Mouse (Mus musculus) liver, adult (tissue): ENCODE measurements around the gene Cyp4a31.
"Not testable (repeated sequence)": the region's sequence is repeated elsewhere in the genome, so short reads cannot be mapped to it uniquely, and the experiment has no call there.

Experiments
- GATA4 ChIP-seq: IDR thresholded peaks from 2 replicates; pipeline ENCODE4 v1.6.1; 2014; ENCODE audit warnings: mild to moderate bottlenecking, low read length; ENCODE audit not compliant: insufficient replicate concordance

The Cyp4a31 gene

DNA sequence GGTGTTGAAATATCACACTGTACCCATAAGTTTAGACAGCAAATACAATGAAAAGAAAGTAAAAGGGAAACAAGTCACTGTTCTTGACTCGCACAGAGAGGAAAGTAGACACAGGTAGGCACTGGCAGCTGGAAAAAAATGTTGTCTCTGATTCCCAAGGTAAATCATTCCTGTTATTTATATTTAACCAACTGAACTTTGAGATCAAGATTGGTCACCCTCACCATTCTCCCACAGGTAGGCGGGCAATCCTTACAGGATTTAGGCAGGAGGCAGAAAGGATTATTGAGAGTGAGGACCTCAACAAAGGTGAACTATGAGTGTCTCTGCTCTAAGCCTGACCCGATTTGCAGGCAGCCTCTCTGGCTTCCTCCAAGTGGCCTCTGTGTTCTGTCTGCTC lies at the start of gene Cyp4a31:
Gene Cyp4a31 (plus strand): TSS at position 249 of the 400 bp plus-strand sequence.
- TF ChIP-seq GATA4, result no peak

- peak; percentile 97 for TF ChIP-seq GATA4
Observed at GRCm38 (mm10) chr4:115513964-115514363, 49.5 kb upstream of the Cyp4a31 start.

- not testable (repeated sequence) for TF ChIP-seq GATA4
Observed at GRCm38 (mm10) chr4:115518000-115518399, 45.4 kb upstream of the Cyp4a31 start, which contains the start of gene Cyp4a10. Gene Cyp4a10 (plus strand): TSS chr4:115518264.

DNA sequence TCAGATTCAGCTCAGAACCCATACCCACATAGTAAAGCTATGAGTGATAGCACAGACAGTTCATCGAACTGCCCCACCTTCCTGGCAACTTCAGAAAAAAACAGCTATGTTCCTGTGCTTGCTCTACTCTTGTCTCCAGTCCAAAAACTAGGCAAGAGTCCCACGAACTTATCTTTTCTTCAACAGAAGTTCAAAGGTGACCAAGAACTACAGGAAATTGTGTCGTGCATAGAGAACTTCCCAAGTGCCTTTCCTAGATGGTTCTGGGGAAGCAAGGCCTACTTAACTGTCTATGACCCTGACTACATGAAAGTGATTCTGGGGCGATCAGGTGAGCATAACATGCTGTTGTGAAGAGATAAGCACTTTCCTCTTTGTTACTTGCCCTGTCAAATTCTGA lies 44.0 kb upstream of the Cyp4a31 start:
- TF ChIP-seq GATA4, result peak; percentile 63; the same call in 1 of the 2 replicates

- TF ChIP-seq GATA4, result no peak
Observed at GRCm38 (mm10) chr4:115521766-115522165, 41.7 kb upstream of the Cyp4a31 start.

- no peak for TF ChIP-seq GATA4
Observed at GRCm38 (mm10) chr4:115545101-115545500, 18.3 kb upstream of the Cyp4a31 start.

DNA sequence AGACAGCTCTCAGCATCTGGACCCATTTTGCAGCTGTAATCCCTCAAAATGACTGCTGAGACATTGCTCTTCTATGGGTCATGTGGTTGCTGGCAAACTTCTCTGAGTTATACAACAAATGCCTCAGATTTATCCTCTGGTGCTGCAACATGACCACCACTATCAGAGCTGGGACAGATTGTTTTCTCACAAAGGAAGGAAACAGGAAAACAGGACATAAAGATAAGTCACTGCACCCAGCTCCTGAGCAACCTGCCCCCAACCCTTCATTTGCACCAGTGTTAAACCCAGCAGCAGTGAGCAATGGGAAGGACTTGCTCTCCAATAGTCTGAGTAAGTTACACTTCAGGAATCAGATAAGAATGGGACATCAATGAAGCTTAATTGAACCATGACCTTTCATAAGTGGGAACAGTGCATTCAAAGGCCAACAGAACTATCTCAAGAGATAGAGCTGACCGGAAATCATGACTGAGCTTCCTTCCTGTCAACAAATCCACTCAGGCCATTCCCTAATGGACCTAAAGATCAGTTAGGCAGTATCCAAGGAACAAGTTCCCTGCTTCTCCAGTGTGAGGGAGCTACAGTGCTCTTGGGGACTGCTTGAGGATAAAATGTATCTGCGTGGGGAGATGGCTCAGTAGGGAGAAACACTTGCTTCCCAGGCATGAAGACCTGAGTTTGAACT lies 17.2 kb upstream of the Cyp4a31 start:
- peak; percentile 90 for TF ChIP-seq GATA4

- TF ChIP-seq GATA4, result no peak
Observed at GRCm38 (mm10) chr4:115552726-115553125, 10.7 kb upstream of the Cyp4a31 start.

GRCm38 (mm10) chr4:115555513-115555912 lies 7.9 kb upstream of the Cyp4a31 start:
- peak; percentile 87; the same call in 1 of the 2 replicates for TF ChIP-seq GATA4

GRCm38 (mm10) chr4:115557861-115558561 lies 5.4 kb upstream of the Cyp4a31 start:
- TF ChIP-seq GATA4, result no peak

DNA sequence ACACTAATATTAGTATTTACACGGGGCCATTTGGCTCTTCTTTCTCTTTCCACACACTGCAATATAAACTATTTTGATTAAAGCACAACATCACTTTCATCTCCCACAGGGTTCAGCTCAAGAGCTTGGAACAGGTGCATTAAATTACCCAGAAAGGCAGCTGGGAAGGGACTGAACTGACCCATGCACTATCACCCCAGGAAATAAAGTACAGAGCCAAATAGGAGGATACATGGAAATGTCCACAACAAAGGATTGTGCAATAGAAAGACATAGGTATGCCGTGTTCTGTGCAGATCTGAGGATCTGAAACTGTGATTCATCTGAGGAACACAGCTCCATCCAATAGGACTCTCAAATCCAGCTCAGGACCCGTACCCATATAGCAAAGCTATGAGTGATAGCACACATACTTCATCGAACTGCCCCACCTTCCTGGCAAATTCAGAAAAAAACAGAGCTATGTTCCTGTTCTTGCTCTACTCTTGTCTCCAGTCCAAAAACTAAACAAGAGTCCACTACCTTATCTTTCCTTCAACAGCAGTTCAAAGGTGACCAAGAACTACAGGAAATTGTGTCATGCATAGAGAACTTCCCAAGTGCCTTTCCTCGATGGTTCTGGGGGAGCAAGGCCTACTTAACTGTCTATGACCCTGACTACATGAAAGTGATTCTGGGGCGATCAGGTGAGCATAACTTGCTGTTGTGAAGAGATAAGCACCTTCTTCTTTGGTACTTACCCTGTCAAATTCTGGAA lies 1.2 kb downstream of the Cyp4a31 start:
- TF ChIP-seq GATA4, result 0 out of 2 replicates have a peak, but pooled peaks have one; percentile 32

DNA sequence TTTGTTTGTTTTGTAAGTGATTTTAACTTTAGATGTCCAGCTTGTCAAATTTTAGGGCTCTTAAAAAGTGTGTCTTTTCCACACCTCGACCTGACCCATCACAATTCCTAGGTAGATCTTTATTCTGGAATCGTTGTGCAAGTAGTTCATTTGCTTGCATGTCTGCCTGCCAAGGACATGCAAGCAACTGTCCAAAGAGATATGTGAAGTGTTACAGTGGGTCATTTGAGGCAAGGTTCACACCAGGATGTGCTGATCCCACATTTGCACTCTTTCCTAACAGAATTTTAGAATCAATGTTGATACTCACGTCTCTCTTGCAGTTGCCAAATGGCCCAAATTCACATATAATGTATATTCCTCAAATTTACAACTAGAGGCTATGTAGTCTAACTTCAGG lies 11.8 kb downstream of the Cyp4a31 start:
- TF ChIP-seq GATA4, result peak; percentile 64; the same call in 1 of the 2 replicates

- TF ChIP-seq GATA4, result no peak
Observed at GRCm38 (mm10) chr4:115575776-115576175, 12.3 kb downstream of the Cyp4a31 start.

DNA sequence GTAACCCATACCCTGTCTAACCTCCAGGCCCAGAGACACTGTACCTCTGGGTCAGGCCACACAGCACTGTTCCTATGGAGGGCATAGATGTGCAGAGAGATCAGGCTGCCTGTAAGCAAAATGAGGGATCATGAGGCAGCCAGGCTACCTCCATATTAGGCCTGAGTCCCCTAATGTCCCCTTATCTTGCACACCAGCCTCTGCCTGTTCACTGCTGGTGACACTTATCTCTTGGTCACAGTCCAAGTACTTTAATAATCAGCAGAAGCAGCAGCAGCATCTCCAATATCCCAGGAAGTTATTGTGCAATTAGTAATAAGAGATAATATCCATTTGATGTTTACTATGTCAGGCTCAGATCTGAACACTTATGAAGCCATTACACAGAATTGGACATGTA lies 19.6 kb downstream of the Cyp4a31 start:
- TF ChIP-seq GATA4, result peak; percentile 67; the same call in 1 of the 2 replicates

DNA sequence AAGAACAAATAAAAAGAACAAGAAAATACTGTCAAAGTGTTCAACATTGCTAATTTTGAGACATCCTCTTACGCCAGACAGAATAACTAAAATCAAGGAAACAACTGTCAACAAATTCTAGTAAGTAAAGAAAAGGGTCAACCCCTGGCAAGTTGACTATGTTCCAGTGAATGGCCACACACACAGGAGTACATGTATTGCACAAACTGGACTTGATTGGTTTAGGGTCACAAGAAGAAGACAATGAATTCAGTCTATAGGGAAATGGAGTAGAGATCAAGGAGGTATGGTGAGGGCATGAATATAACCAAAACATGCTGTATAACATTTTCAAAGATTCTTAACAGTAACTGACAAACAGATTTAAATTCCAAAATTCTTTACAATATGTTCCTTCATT lies 32.9 kb downstream of the Cyp4a31 start:
- TF ChIP-seq GATA4, result no peak
